Mouse (Mus musculus): ENCODE measurements at regions not wholly inside any gene's neighbourhood (a gene's known extent, or its start where the extent isn't known, plus 50 kb on each side); places are given as distances from the start of the nearest gene placed in this dataset.

DNA sequence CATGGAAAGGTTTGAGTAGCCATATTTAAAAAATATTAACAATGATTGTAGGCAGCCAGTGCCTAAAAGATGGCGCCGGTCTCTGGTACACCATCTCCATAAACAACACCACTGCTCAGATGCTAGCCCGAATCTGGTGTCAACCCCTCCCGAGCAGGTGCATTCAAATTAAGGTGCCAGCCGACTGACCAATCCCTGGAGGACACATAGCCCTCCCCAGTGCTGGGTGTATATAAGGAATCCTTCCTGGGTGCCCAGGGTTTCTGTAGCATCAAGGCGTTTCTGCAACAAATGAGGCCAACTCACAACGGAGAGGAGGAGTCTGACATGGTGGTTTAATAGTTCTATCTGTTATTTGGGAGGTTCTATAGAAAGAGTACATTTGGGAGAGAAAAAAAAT, 1219.6 kb downstream of the Gsdmc2 start:
- DNase-seq (ENCODE audit: low spot score in 2 of 2), result no peak

DNA sequence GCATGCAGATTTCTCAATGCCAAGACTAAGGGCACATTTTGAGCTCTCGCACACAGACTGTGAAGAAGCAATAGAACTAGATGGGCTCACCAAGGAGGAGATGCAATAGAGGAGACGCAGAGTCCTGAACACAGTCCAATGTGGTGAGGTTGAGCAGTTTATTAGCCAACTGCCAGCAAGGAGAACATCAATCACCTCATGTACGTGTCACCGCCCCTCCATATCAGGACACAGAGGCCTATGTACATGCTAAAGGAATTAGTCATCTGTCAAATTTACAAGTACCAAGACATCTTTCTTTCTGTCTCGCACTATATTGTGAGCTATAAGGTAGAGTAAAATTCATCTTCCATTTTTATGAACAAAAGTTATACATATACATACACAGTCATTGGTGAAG, 1228.9 kb downstream of the Gsdmc2 start:
- no peak for DNase-seq (ENCODE audit: low spot score in 2 of 2)

DNA sequence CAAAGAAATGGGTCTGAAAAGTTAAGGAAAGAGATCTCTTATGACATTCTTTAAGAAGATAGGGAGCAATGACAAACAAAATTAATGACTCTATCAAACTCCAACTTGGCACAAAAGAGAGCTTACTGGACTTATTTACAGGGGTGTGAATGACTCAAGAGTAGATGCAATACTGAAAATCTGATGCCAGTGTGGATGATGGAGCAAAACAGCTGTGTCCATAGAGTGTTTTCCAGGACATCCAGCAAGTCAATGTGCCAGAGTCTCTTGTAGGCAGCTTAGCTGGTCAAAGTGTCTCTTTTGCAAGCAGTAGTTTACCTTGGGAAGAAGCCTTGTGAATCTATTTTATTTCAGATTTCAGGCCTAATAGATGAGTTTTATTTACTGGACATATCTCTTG, 1248.2 kb downstream of the Gsdmc2 start:
- no peak for DNase-seq (ENCODE audit: low spot score in 2 of 2)

DNA sequence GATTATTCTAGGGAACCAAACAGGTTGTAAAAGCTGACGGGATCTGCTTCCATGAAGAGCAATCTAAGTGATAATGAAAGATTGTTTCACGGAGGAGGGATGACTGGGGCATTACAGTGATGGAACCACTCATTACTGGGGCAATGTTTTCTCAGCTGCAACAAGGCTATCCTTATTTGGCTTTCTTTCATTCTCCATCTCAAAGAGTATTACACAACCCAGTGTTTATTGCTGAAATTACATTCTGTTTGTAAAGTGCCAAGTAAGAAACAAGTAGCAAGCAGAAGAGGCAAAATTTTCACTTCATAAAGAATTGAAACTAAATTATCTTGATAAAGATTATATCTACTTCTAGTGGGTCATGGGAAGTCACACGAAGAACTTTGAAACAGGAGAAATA, 1256.4 kb downstream of the Gsdmc2 start:
- DNase-seq (ENCODE audit: low spot score in 2 of 2), result no peak

DNA sequence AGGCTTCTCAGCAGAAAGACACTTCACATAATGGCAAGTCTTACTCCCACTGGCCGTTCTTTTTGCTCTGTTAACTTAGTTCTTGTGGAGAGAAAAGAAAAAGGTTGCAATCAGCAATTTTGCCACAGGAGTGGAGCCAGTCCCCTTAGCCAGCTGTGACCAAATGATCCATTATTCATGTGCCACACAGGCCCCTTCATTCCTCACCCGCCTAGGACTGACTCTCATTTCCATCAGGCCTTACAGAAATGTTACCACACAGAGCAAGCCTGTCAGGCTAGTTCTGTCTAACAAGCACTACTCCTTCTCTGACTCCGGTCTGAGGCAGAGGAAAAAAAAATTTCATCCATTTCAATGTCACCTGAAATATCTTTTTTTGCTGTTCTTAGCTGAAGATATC, 1266.2 kb downstream of the Gsdmc2 start:
- no peak for DNase-seq (ENCODE audit: low spot score in 2 of 2)

DNA sequence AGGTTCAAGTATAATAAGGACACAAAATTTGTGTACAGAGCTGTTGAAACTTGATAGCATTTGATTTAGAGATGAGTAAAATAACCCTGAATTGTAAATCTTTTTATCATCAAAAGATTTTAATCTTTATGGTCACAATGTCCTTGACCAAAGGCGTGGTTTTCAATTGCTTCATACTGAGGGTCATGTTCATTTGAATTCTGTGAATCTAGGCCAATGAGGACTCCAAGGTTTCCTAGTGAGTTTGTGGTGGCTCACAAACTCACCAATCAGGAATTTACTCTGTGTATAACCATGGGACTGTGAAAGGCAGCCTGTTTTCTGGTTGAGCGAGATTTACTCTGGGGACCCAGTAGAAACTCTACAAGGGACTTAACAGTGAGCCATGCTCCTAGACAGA, 1269.2 kb downstream of the Gsdmc2 start:
- no peak for DNase-seq (ENCODE audit: low spot score in 2 of 2)

DNA sequence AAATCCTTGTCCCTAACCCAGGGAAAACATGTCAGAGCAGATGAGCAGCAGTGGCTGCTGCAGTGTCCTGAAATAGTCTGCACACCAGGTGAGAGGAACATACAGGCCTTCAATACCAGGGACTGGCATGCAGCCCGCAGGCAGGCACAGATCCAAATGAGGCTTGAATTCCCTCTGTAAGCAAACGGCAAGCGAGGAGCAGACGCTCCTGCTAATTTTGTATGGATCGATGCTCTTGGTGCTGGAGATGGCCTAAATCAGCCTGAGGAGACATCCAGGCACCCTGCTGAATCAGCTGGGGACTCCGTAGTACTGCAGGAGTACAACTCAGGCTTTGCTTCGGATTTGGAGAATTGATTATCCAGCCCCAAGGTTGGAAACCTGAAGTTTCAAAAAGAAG, 1273.2 kb downstream of the Gsdmc2 start:
- no peak for DNase-seq (ENCODE audit: low spot score in 2 of 2)

DNA sequence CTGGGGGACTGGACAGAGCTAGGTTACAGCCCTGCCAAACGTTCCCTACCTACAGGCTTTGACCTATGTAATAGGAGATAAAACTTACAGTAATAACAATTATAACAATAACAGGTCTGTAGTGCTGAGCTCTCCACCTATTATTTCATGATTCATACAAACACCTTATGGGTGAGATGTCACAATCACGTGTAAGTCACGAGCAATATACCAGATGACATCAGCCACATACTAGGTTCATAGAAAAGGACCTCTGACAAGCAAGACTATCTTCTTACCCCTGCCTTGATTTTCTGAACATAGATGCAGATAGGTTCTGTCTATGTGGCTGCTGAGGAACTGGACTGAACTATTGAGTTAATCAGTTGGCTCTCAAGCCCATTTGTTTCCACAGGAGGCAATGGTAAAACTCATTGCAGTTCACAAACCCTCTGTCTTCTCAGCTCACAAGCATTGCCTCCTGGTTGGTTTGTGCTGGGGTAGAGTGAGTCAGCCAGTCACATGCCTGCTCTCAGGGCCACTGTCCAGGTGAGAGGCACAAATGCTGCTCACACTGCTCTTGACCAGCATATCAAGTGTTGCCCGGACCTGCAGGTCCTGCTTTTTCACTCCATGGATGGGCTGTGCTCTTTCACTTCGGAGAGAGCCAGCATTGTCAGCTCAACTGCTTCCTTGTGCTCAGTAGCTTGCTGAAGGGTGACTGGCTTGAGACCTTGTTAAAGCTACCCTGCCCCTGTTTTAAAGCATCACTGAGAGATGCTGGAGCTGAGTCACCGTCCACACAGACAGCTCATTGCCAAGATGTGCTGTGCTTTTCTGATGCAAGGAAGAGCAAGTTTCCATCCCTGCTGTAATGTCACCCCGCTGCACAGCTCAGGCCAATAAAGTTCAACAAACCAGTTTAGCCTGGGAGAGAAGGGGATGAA, 1275.9 kb downstream of the Gsdmc2 start:
- no peak for DNase-seq (ENCODE audit: low spot score in 2 of 2)

DNA sequence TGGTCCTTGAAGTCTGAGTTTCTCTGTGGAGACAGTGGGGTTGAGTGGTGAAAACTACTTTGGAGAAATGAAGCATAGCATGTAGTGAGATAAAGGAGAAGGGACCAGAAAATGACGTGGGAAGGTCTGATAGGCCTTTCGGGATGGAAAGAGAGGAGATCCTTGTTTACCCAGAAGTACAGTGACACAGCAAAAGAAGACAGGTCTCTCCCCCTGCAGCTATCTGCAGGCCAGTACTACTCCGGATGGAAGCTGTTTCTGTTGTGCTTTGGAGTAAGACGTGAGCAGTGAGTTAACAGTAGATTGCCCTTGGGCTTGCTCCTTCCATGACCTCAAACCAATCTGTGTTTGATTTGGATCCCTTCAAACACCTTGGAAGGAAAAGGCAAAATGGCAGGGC, 1277.5 kb downstream of the Gsdmc2 start:
- DNase-seq (ENCODE audit: low spot score in 2 of 2), result no peak

DNA sequence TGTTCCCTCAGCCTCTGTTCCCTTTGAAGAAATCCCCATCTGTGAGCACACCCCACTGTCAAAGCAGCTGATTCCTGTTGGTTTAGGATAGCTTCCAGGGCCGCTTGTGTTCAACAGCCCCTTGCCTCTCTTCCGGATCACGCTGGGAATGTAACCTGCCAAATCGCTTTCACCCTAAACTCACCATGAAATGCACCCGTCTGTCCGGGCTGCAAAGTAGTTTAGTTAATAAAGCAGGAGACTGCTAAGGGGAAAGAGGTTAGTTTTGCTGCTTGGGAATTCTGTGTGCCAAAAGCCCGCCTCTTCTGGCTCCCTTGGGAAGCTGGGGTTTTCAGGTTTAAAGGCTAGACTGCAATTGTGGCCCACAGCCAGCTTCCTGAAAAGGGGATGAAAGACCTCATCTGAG, 1278.9 kb downstream of the Gsdmc2 start:
- DNase-seq (ENCODE audit: low spot score in 2 of 2), result no peak

DNA sequence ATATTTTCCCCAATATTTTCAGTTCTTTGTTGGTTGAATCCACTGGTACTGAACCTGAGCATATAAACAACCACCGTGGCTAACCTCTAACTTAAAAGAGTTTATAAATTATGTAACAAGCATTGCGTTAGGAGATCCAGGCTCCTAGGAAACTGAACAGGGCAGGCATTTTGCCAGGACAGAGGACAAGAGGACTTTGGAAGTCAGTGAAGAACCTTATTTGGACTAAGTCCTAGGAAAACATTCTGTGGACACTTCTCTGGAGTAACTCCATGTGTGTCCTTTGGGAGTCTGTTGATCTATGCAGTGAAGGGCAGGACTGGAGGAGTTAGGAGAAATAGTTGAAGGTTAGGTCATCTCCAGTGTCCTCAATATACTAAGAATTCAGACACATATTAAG, 1311.7 kb downstream of the Gsdmc2 start:
- no peak for DNase-seq (ENCODE audit: low spot score in 2 of 2)

DNA sequence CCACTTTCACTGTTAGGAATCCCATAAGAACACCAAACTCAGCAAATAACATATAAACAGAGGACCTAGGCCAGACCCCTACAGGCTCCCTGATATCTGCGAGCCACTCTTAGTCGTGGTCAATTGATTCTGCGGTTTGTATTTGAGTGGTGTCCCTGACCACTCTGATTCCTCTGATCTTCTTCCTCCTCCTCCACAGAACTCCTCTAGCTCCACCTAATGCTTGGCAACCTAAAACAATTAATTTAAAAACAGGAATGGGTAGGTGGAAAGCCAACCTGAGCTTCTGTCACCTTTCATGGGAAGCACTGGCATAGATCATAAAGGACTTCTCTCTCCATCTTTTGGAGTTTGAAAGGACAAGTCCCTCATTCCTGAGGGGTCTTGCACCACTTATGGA, 1316.0 kb downstream of the Gsdmc2 start:
- DNase-seq (ENCODE audit: low spot score in 2 of 2), result no peak

DNA sequence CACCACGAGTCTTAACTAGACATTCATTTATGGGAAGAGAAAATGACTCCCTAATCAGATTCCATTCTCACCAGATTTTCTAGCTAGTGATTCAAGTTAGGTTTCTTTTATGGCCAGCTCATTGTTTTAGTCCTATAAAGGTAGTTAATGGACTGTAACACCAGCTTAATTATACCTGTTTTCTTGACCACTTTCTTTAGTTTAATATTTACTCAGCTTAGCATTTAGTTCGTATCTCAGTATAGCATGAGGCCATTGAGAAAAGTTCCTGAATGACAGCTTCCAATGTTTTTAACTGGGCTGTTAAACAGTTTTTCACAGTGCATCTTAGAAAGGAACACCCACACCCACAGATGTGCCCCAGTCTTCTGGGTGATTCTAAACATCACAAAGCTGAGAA, 1320.3 kb downstream of the Gsdmc2 start:
- DNase-seq (ENCODE audit: low spot score in 2 of 2), result no peak

DNA sequence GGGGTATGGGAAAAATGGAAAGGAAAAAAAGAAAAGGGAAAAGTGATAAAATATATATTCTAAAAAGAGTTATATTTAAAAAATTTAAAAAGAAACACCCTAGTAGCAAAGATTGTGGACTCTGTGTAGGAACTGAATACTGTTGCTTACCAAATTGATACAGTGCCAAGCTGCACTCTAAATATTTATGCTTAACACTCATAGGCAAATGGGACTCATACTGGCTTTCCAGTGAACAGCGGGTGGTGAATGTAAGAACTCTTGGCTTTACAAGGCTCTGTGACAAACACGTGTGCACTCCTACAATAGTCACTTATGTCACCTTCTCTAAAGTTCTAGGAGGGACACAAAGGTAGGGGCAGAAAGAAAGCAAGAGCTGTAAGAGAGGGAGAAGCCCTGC, 1320.8 kb downstream of the Gsdmc2 start:
- DNase-seq (ENCODE audit: low spot score in 2 of 2), result no peak

DNA sequence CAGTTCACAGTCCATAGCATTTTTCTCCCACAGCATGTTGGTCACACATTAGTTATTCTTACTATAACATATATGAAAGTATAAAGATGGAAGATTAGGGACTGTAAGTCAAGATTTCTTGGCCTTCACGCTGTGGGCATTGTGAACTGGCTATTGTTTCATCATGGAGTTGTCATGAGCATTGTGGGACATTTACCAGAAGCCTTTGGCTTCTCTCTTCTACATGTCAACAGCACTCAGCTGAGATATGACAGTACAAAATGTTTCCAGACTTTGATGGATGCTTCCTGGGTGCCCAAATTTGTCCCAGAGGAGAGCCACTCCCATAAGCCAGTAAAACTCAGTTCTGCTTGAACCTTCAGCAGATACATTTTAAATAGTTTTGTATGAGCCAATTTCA, 1331.5 kb downstream of the Gsdmc2 start:
- no peak for DNase-seq (ENCODE audit: low spot score in 2 of 2)

DNA sequence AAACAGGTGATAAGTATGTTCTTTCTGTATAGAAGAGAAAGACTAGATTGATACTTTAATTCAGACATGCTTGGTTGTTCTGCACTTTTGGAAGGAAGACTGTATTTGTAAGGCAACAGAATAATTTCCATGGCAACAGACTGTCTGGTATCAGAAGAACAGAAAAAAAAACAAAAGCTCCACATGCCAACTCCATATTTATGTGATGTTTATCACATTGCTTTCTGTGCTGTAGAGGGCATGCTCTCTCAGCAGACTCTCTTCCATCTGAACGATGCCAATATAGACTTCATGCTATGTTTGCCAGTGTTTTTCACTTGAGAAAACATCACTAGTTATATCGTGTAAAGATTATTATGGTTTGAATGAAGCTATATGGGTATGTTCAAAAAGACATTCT, 1333.5 kb downstream of the Gsdmc2 start:
- no peak for DNase-seq (ENCODE audit: low spot score in 2 of 2)

DNA sequence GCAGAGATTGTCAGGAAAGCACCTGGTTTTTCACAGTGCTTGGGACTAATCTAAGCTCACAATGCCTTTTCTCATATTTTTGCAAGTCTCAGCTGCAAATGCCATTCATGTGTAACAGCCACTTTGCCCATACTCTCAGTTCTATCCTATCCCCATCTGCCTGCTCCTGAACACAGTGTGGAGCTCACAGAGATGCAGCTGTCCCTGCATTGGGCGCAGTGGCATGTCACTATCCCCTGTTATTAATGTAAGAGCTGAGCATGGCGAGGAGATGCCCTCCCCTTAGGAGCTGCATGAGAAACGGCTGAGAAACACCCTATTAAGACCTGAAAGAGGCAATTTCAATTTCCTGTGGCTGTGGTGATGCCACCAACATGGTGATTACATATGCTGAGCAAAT, 1341.1 kb downstream of the Gsdmc2 start:
- no peak for DNase-seq (ENCODE audit: low spot score in 2 of 2)

DNA sequence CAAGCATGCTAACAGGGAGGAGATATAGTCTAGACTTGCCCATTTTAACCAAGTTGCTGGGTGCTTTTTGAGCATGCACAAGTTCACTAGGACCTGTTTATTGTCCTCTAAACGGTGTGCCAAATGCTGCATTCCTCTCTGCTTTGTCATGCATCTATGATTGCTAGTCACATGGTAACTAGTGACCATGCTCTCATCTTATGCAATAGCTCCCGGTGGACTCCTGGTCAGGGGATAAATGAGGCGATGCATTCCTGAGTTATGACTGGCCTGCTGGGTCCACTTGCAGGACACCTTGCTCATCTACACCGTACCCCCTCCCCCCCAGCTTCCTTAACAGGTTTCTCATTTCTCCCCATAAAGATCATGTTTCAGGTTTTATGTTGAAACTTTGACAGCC, 1344.0 kb downstream of the Gsdmc2 start:
- no peak for DNase-seq (ENCODE audit: low spot score in 2 of 2)

DNA sequence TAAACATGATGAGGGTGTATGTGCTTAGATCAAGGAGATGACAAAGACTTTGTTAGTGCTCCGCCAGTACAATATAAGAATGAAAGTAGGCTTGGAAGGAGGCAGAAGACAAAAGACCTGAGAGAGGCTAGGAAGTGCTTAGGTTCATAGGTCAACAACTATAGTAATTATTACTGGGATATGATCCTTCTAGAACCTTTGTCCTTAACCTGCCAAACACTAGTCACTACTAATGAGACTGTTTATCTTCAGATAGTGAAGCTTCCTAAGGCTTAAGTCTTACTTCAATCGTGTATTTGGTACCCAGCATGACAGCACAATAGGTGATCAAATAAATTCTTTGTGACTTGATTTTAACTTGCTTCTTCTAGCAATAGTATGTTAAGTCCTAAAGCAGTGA, 1344.5 kb downstream of the Gsdmc2 start:
- DNase-seq (ENCODE audit: low spot score in 2 of 2), result no peak

DNA sequence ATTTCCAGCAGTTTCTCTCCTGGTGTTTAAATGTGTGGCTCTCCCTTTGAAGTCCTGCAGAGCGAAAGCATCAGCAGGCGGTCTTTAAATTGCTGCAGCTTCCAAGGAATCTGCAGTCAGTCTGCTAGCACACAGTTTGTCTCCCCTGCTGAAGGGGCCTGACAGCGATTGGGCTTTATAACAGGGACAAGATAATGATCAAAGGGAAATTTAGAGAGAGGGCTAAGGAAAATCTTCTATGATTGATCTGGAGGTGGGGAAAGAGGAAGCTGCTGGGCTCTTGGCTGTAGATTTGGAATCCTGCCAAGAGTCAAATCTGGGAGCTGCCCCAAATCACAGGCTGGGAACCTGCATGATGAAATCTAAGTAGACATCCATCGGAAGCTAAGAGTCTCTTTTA, 1348.8 kb downstream of the Gsdmc2 start:
- no peak for DNase-seq (ENCODE audit: low spot score in 2 of 2)

DNA sequence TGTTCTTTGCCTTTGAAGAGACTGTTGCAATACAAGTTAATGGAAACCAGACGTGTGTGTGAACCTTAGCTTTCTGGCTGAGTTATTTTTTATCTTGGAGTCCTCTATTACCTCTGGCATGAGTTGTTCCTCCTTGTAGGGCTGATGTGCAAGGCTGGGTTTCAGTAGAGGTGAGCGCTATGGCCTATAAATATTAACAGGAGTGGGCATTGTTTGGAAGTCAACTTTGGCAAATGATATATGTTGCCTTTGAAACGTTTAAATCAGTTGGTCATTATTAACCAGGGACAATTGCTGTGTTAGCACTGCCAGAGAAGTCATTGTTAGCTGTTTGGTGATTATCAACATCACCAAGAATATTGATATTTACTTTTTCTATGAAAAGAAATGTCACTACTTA, 1352.6 kb downstream of the Gsdmc2 start:
- DNase-seq (ENCODE audit: low spot score in 2 of 2), result no peak

DNA sequence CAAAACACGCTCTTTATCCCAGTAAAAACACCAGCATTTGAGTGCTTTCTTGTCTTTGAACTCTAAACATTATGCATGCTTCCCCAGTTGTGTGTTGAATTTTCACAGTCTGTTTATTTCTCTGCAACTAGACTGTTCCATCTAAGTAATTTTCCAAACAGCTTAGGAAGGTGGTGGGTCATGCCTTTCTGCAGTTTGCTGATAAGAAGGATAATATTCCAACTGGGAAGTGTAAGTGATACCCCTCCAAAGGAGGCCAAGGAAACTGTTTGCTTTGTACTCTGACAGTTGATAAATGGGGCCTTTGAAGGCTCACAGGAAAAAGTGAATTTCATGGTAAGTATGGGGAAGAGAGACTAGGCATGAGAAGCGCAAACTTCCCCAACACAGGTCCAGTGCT, 1354.4 kb downstream of the Gsdmc2 start:
- no peak for DNase-seq (ENCODE audit: low spot score in 2 of 2)

DNA sequence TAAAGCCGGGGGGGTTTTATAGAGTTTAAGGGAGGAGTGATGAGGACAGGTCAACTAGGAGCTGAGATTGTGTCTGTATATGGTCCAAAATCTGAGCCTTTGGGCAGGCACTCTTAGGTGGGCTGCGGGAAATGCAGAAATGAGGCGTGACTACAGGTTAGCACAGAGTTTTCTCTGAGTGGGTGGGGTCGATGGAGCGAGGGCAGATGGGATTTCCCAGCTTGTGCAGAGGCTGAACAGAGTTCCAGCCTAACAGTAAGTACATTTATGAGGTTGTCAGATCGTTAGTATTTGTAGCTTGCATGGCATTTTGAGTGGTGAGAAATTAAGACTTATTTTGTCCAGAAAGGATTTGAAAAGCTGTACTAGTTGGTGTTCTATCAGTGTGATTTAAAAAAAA, 1358.4 kb downstream of the Gsdmc2 start:
- no peak for DNase-seq (ENCODE audit: low spot score in 2 of 2)

DNA sequence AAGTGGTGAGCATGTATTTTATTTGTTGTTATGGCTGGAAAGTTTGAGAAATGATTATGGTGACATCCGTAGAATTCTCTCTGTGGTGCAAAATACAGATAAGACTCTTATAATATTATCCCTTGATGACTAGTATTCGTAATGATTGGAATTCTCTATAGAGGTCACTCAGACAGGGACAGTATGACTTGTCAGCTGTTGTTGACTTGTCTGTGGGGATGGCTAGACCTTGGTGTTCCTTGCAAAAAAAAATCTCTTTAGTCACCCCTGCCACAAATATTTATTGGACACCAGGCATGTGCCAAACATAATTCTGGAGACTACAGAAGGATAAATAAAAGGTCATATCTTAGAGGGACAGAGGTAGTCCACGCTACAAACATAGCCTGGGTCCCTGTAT, 1360.6 kb downstream of the Gsdmc2 start:
- no peak for DNase-seq (ENCODE audit: low spot score in 2 of 2)

All from spleen, postnatal 14 days (tissue).